14 mouse cellular contexts compared by ENCODE assay signal in the genomic region with DNA sequence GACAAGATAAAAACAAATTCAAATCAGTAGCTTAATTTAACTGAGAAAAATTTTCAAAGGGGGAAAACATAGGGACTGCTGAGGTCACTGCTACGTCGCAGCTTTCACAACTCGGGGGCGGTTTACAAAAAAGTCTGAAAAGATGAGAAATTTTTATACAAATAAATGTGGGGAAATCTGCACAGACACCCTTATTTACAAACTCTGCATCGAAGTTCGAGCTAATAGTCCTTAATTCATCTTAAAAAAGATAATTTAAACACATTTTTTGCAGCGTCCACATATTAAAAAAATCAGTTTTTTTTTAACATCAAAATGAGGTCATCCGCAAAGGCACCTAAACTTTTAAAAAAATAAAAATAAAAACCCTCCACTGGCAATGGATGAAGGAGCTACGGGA. TPM values are rescaled to one million over a fixed set of nuclear protein-coding genes. Genes with fewer than 3 reads are reported as not detected.
DNase-seq lines count a peak whose midpoint lies in the region; ATAC-seq and TF ChIP-seq lines count a peak whose summit lies in the region.
"Had no signal": no experiment of that assay in that cellular context is flagged by ENCODE, and none has a peak within 500 bp of the region (broad histone marks: within the 10 kb centered on the region; RNA-seq: fewer than 3 reads in every experiment).

No protein-coding gene starts in this region.

- TF ChIP-seq CTCF in left cerebral cortex, adult 2 months (IDR thresholded peaks at IDR 0.05): no peak

- WGBS in embryonic facial prominence, embryonic 14.5 days: 6% methylated on average over 9 of the region's 9 CpGs
- WGBS in intestine, embryonic 16.5 days: 4% methylated on average over 9 of the region's 9 CpGs
- 2% methylated on average over 9 of the region's 9 CpGs for whole genome bisulfite sequencing in stomach, embryonic 14.5 days

- H3K4me2 ChIP-seq in embryonic facial prominence, embryonic 14.5 days (ENCODE audit: low read depth, low read length): peak overlapping the region; percentile 99
- no peak overlapping the region for H3K4me2 ChIP-seq in intestine, embryonic 16.5 days (ENCODE audit: low read depth, low read length)
- no peak overlapping the region for H3K4me2 ChIP-seq in stomach, embryonic 14.5 days (replicated peaks; ENCODE audit: low read depth, low read length)

- no peak for DNase-seq in left cerebral cortex, adult 2 months (ENCODE audit: extremely low spot score in 1 of 2, low spot score in 2 of 2)
- DNase-seq in left cerebral cortex, adult 18-20 months (ENCODE audit: low spot score in 2 of 2): no peak
- no peak for DNase-seq in embryonic facial prominence, embryonic 14.5 days (ENCODE audit: low spot score)
- DNase-seq in Muller cell, postnatal 12 days (ENCODE audit: inconsistent ontology term): no peak
- no peak for DNase-seq in ovary, adult 18-20 months (ENCODE audit: low spot score)
- DNase-seq in kidney, adult 8-10 months: no peak
- DNase-seq: cerebellum, adult 11-12 months; gastrocnemius, postnatal 25 days; left cerebral cortex, postnatal 4 days; thymus, adult 18-20 months had no signal

- no peaks in the 10 kb centered on the region for H3K9me3 ChIP-seq in embryonic facial prominence, embryonic 14.5 days (ENCODE audit: control insufficient read depth, low read length)
- no peaks in the 10 kb centered on the region for H3K9me3 ChIP-seq in intestine, embryonic 16.5 days (ENCODE audit: control insufficient read depth, low read length)
- no peaks in the 10 kb centered on the region for H3K9me3 ChIP-seq in stomach, embryonic 14.5 days (ENCODE audit: control insufficient read depth, low read depth, low read length)
- H3K9me3 ChIP-seq: neural tube, embryonic 12.5 days had no signal

- peak overlapping the region; percentile 74 for H3K9ac ChIP-seq in embryonic facial prominence, embryonic 14.5 days (ENCODE audit: low read depth, low read length)
- no peak overlapping the region for H3K9ac ChIP-seq in intestine, embryonic 16.5 days (ENCODE audit: low read depth, low read length)
- no peak overlapping the region for H3K9ac ChIP-seq in stomach, embryonic 14.5 days (replicated peaks; ENCODE audit: low read depth, low read length)
- H3K9ac ChIP-seq: neural tube, embryonic 12.5 days had no signal

- H3K36me3 ChIP-seq in embryonic facial prominence, embryonic 14.5 days (ENCODE audit: control insufficient read depth, insufficient read depth, low read length): no peaks in the 10 kb centered on the region
- H3K36me3 ChIP-seq in intestine, embryonic 16.5 days (ENCODE audit: control insufficient read depth, insufficient read depth, low read length): no peaks in the 10 kb centered on the region
- no peaks in the 10 kb centered on the region for H3K36me3 ChIP-seq in stomach, embryonic 14.5 days (ENCODE audit: control insufficient read depth, insufficient read depth, low read length)
- H3K36me3 ChIP-seq: neural tube, embryonic 12.5 days had no signal

- H3K27me3 ChIP-seq in embryonic facial prominence, embryonic 14.5 days (replicated peaks; ENCODE audit: control insufficient read depth, insufficient read depth, low read length): peaks cover 80% of the 10 kb centered on the region
- H3K27me3 ChIP-seq in intestine, embryonic 16.5 days (replicated peaks; ENCODE audit: control insufficient read depth, insufficient read depth, low read length): peaks cover 80% of the 10 kb centered on the region
- H3K27me3 ChIP-seq in stomach, embryonic 14.5 days (ENCODE audit: control insufficient read depth, insufficient read depth, low read length): peaks cover 66% of the 10 kb centered on the region

- no peak for ATAC-seq in embryonic facial prominence, embryonic 14.5 days (ENCODE audit: low read depth)
- ATAC-seq in intestine, embryonic 16.5 days: no peak
- ATAC-seq in stomach, embryonic 14.5 days (ENCODE audit: insufficient number of reproducible peaks, insufficient read depth, low FRiP score, low read depth): no peak

- peaks cover 22% of the 10 kb centered on the region for H3K4me1 ChIP-seq in embryonic facial prominence, embryonic 14.5 days (ENCODE audit: control insufficient read depth, insufficient read depth, low read length)
- H3K4me1 ChIP-seq in intestine, embryonic 16.5 days (ENCODE audit: control insufficient read depth, insufficient read depth, low read length): peaks cover 22% of the 10 kb centered on the region
- peaks cover 14% of the 10 kb centered on the region for H3K4me1 ChIP-seq in stomach, embryonic 14.5 days (ENCODE audit: control insufficient read depth, insufficient read depth, low read length)

- no peak overlapping the region for H3K27ac ChIP-seq in left cerebral cortex, adult 2 months
- H3K27ac ChIP-seq in embryonic facial prominence, embryonic 14.5 days (replicated peaks; ENCODE audit: low read depth, low read length): peak overlapping the region; percentile 63; the same call in 1 of the 2 replicates
- no peak overlapping the region for H3K27ac ChIP-seq in intestine, embryonic 16.5 days (ENCODE audit: low read length)
- no peak overlapping the region for H3K27ac ChIP-seq in stomach, embryonic 14.5 days (ENCODE audit: low read length)
- H3K27ac ChIP-seq: neural tube, embryonic 12.5 days had no signal

- intact Hi-C loops in left cerebral cortex, adult 2 months (cut with DNase I): loop anchor here (5.0 to 10.0 kb wide), 3 partner anchors 981 to 1099 kb away; a partner anchor contains a TSS

- H3K4me3 ChIP-seq in left cerebral cortex, adult 2 months: peak overlapping the region; percentile 19
- H3K4me3 ChIP-seq in embryonic facial prominence, embryonic 14.5 days (ENCODE audit: low read depth, low read length): peak overlapping the region; percentile 60
- H3K4me3 ChIP-seq in intestine, embryonic 16.5 days (ENCODE audit: low read length): peak overlapping the region; percentile 50; the same call in 1 of the 2 replicates
- peak overlapping the region; percentile 34; the same call in 1 of the 2 replicates for H3K4me3 ChIP-seq in stomach, embryonic 14.5 days (ENCODE audit: low read depth, low read length)
- H3K4me3 ChIP-seq: erythroblast, embryonic 14.5 days had no signal

RNA-seq across cellular contexts. Expression of a gene that starts 3.0 kb away (rescaled TPM):
- total RNA-seq in left cerebral cortex, adult 2 months (2021): 1 to 10 TPM; 5.7 to 6.9 TPM
- 1 to 10 TPM; 4.7 to 6.7 TPM for total RNA-seq in left cerebral cortex, adult 18-20 months (2021)
- polyA plus RNA-seq in embryonic facial prominence, embryonic 14.5 days (2014; fragmentation: Nextera tagmentation; extraction: Ambion mirVana): 5.5 and 5.7 TPM in 2 replicates
- polyA plus RNA-seq in intestine, embryonic 16.5 days (2015; fragmentation: Nextera tagmentation; extraction: Ambion mirVana): 1.5 and 1.8 TPM in 2 replicates
- polyA plus RNA-seq in stomach, embryonic 14.5 days (2014; fragmentation: Nextera tagmentation; extraction: Ambion mirVana): 6.4 and 6.9 TPM in 2 replicates
- total RNA-seq: gastrocnemius, postnatal 25 days had no signal

RNA-seq across cellular contexts. Expression of a gene that starts 15.6 kb away (rescaled TPM):
- total RNA-seq in left cerebral cortex, adult 2 months (2021): 10 to 100 TPM; 21.1 to 25.3 TPM
- total RNA-seq in left cerebral cortex, adult 18-20 months (2021): 10 to 100 TPM; 18.5 to 20.4 TPM
- 13.1 and 15.2 TPM in 2 replicates for polyA plus RNA-seq in embryonic facial prominence, embryonic 14.5 days (2014; fragmentation: Nextera tagmentation; extraction: Ambion mirVana)
- 4.2 and 5.1 TPM in 2 replicates for polyA plus RNA-seq in intestine, embryonic 16.5 days (2015; fragmentation: Nextera tagmentation; extraction: Ambion mirVana)
- polyA plus RNA-seq in stomach, embryonic 14.5 days (2014; fragmentation: Nextera tagmentation; extraction: Ambion mirVana): 10.8 and 11.3 TPM in 2 replicates
